Mouse (Mus musculus) liver, postnatal 0 days (tissue): ENCODE data around the gene Ces3b. TPM values are rescaled to one million over a fixed set of nuclear protein-coding genes. Genes with fewer than 3 reads are reported as not detected.
"Not testable (repeated sequence)": the region's sequence is repeated elsewhere in the genome, so short reads cannot be mapped to it uniquely, and the experiment has no call there.

ENCODE experiments used
- ATAC-seq: fragments of 200-750 bp; cut with Nextera tagmentation; 2 replicates; pipeline ENCODE4 v1.8.0; 2017; ENCODE audit warnings: mild to moderate bottlenecking, moderate library complexity
- DNase-seq: peaks from one replicate; pipeline ENCODE4 v3.0.0-alpha.2; 2016
- H3K27ac ChIP-seq: fragments of 300-500 bp; sonication (generic); 2 replicates; pipeline ENCODE4 v1.5.1; 2014; ENCODE audit warnings: antibody characterized with exemption, moderate library complexity, mild to moderate bottlenecking, low read depth
- H3K27me3 ChIP-seq: fragments of 300-500 bp; sonication (generic); 2 replicates; pipeline ENCODE4 v1.6.1; 2014; ENCODE audit warnings: low read length, control low read depth, mixed read lengths; ENCODE audit not compliant: insufficient read depth
- H3K36me3 ChIP-seq: fragments of 300-500 bp; sonication (generic); replicated peaks from 2 replicates; pipeline ENCODE4 v1.6.1; 2014; ENCODE audit warnings: mild to moderate bottlenecking, control low read depth, low read length, moderate library complexity, mixed read lengths; ENCODE audit not compliant: insufficient read depth
- H3K4me1 ChIP-seq: fragments of 300-500 bp; sonication (generic); 2 replicates; pipeline ENCODE4 v1.6.1; 2014; ENCODE audit warnings: antibody characterized with exemption, mild to moderate bottlenecking, control low read depth; ENCODE audit not compliant: insufficient read depth
- H3K4me2 ChIP-seq: fragments of 300-500 bp; sonication (generic); 2 replicates; pipeline ENCODE4 v1.6.1; 2014; ENCODE audit warnings: low read depth, mild to moderate bottlenecking, low read length, moderate library complexity, mixed read lengths
- H3K4me3 ChIP-seq: fragments of 300-500 bp; sonication (generic); 2 replicates; pipeline ENCODE4 v1.5.1; 2014; ENCODE audit warnings: low read depth, low read length
- H3K9ac ChIP-seq: fragments of 300-500 bp; sonication (generic); replicated peaks from 2 replicates; pipeline ENCODE4 v1.6.1; 2014; ENCODE audit warnings: mild to moderate bottlenecking, moderate library complexity
- H3K9me3 ChIP-seq: fragments of 300-500 bp; sonication (generic); 2 replicates; pipeline ENCODE4 v1.6.1; 2016; ENCODE audit warnings: mild to moderate bottlenecking, control low read depth, low read length, mixed read lengths
- CTCF ChIP-seq: sonication (generic); IDR thresholded peaks from 2 replicates; pipeline ENCODE4 v1.5.1; 2016; ENCODE audit warnings: antibody characterized with exemption, low read depth
- EP300 ChIP-seq: IDR thresholded peaks from 2 replicates; pipeline ENCODE4 v1.6.1; 2016; ENCODE audit warnings: antibody characterized with exemption, low read depth, mild to moderate bottlenecking
- whole genome bisulfite sequencing: fragments of 180-500 bp; shearing (Covaris S2); extraction: QIAGEN DNeasy Blood & Tissue Kit; methylation state at CpG from one replicate; pipeline ENCODE4 v1.1.7; 2014; ENCODE audit not compliant: insufficient replicate concordance; 5-methylcytosine and 5-hydroxymethylcytosine counted together
- polyA plus RNA-seq: library from polyadenylated mRNA; unstranded; fragments of >200 nt; fragmentation: Nextera tagmentation; extraction: Ambion mirVana; gene quantifications from 2 replicates; pipeline ENCODE4 v1.2.1, GENCODE M21; 2015

Gene Ces3b
- polyA plus RNA-seq, 1 experiment from 2014 or later, result 0.11 TPM

- Histone ChIP-seq H3K36me3 (no peaks in the 10 kb centered on the region), H3K9ac (no peak overlapping the region), H3K4me1 (peaks cover 3% of the 10 kb centered on the region; the same call in 1 of the 2 replicates), H3K9me3 (peaks cover 4% of the 10 kb centered on the region; the same call in 1 of the 2 replicates), H3K27me3 (no peaks in the 10 kb centered on the region), H3K4me2 (no peak overlapping the region), H3K27ac (no peak overlapping the region), H3K4me3 (no peak overlapping the region)
- TF ChIP-seq CTCF (peak; percentile 72), EP300 (no peak)
- WGBS, result 6% methylated on average over 1 of the region's 1 CpGs
- DNase-seq (peak; percentile 64), ATAC-seq (peak; percentile 38; the same call in 1 of the 2 replicates)
These were observed 16.8 kb upstream of the Ces3b start for GRCm38 (mm10) chr8:105066761-105067160.

GRCm38 (mm10) chr8:105067905-105068304 lies 15.6 kb upstream of the Ces3b start:
- H3K27ac ChIP-seq, H3K4me3 ChIP-seq, H3K4me1 ChIP-seq, H3K9me3 ChIP-seq, H3K27me3 ChIP-seq, H3K9ac ChIP-seq, DNase-seq, H3K4me2 ChIP-seq, H3K36me3 ChIP-seq: not testable (repeated sequence)
- peak; percentile 64; the same call in 1 of the 2 replicates for ATAC-seq
- WGBS, result 49% methylated on average over 7 of the region's 7 CpGs

GRCm38 (mm10) chr8:105068971-105069370 lies 14.6 kb upstream of the Ces3b start:
- Histone ChIP-seq H3K36me3 (no peaks in the 10 kb centered on the region), H3K4me1 (peaks cover 3% of the 10 kb centered on the region; the same call in 1 of the 2 replicates), H3K9me3 (no peaks in the 10 kb centered on the region), H3K9ac (no peak overlapping the region), H3K27me3 (no peaks in the 10 kb centered on the region), H3K27ac (no peak overlapping the region), H3K4me2 (no peak overlapping the region), H3K4me3 (no peak overlapping the region)
- DNase-seq (no peak), ATAC-seq (no peak)
- TF ChIP-seq EP300 (no peak), CTCF (no peak)

- no peak overlapping the region for H3K27ac ChIP-seq
- 88% methylated on average over 4 of the region's 4 CpGs for WGBS
- H3K9ac ChIP-seq, result no peak overlapping the region
- no peaks in the 10 kb centered on the region for H3K4me1 ChIP-seq
- no peak for TF ChIP-seq EP300
- TF ChIP-seq CTCF, result no peak
- no peak overlapping the region for H3K4me3 ChIP-seq
- H3K27me3 ChIP-seq, result no peaks in the 10 kb centered on the region
- H3K9me3 ChIP-seq, result no peaks in the 10 kb centered on the region
- no peak overlapping the region for H3K4me2 ChIP-seq
- H3K36me3 ChIP-seq, result no peaks in the 10 kb centered on the region
- DNase-seq, result no peak
- no peak for ATAC-seq
These were observed 7.0 kb upstream of the Ces3b start for GRCm38 (mm10) chr8:105076601-105077000.

- Histone ChIP-seq H3K27me3 (no peaks in the 10 kb centered on the region), H3K4me3 (no peak overlapping the region), H3K27ac (no peak overlapping the region), H3K9ac (no peak overlapping the region), H3K4me2 (no peak overlapping the region), H3K36me3 (no peaks in the 10 kb centered on the region), H3K4me1 (no peaks in the 10 kb centered on the region), H3K9me3 (no peaks in the 10 kb centered on the region)
- DNase-seq (no peak), ATAC-seq (no peak)
- 68% methylated on average over 6 of the region's 6 CpGs for WGBS
- TF ChIP-seq EP300 (no peak), CTCF (no peak)
These were observed 6.5 kb upstream of the Ces3b start for GRCm38 (mm10) chr8:105077071-105077470.

GRCm38 (mm10) chr8:105078591-105078990 lies 5.0 kb upstream of the Ces3b start:
- WGBS, result 75% methylated on average over 5 of the region's 5 CpGs
- ATAC-seq (no peak), DNase-seq (no peak)
- TF ChIP-seq EP300 (no peak), CTCF (no peak)
- no peaks in the 10 kb centered on the region for H3K36me3 ChIP-seq
- no peak overlapping the region for H3K4me3 ChIP-seq
- H3K27me3 ChIP-seq, result no peaks in the 10 kb centered on the region
- no peaks in the 10 kb centered on the region for H3K4me1 ChIP-seq
- H3K9ac ChIP-seq, result no peak overlapping the region
- H3K27ac ChIP-seq, result no peak overlapping the region
- H3K4me2 ChIP-seq, result no peak overlapping the region
- no peaks in the 10 kb centered on the region for H3K9me3 ChIP-seq

- peak; percentile 53; the same call in 1 of the 2 replicates for ATAC-seq
- no peaks in the 10 kb centered on the region for H3K36me3 ChIP-seq
- TF ChIP-seq CTCF (no peak), EP300 (no peak)
- no peaks in the 10 kb centered on the region for H3K9me3 ChIP-seq
- H3K9ac ChIP-seq, result no peak overlapping the region
- no peak overlapping the region for H3K4me2 ChIP-seq
- no peaks in the 10 kb centered on the region for H3K4me1 ChIP-seq
- DNase-seq, result no peak
- H3K4me3 ChIP-seq, result no peak overlapping the region
- no peaks in the 10 kb centered on the region for H3K27me3 ChIP-seq
- H3K27ac ChIP-seq, result no peak overlapping the region
- 55% methylated on average over 5 of the region's 5 CpGs for WGBS
These were observed 2.7 kb upstream of the Ces3b start for GRCm38 (mm10) chr8:105080814-105081336.

- H3K36me3 ChIP-seq, H3K27ac ChIP-seq, ATAC-seq: not testable (repeated sequence)
These were observed 4.6 kb downstream of the Ces3b start for GRCm38 (mm10) chr8:105088166-105088565.

More at GRCm38 (mm10) chr8:105088166-105088565, 4.6 kb downstream of the Ces3b start:
- not testable (repeated sequence) for H3K4me3 ChIP-seq, H3K4me1 ChIP-seq, H3K9me3 ChIP-seq, H3K27me3 ChIP-seq, H3K9ac ChIP-seq, H3K4me2 ChIP-seq, DNase-seq
- 83% methylated on average over 5 of the region's 5 CpGs for WGBS
